Mouse (Mus musculus) liver, embryonic 12.5 days (tissue): ENCODE results near the gene Muc3. TPM values are rescaled to one million over a fixed set of nuclear protein-coding genes. Genes with fewer than 3 reads are reported as not detected.
A peak's percentile ranks its signal among the peaks of the same experiment; 100 is the strongest.
"Not testable (repeated sequence)": the region's sequence is repeated elsewhere in the genome, so short reads cannot be mapped to it uniquely, and the experiment has no call there.

Source experiments
- ATAC-seq: fragments of 200-750 bp; cut with Nextera tagmentation; 2 replicates; pipeline ENCODE4 v1.8.0; 2017; ENCODE audit warnings: moderate number of reproducible peaks, mild to moderate bottlenecking, moderate library complexity
- H3K27ac ChIP-seq: fragments of 300-500 bp; sonication (generic); 2 replicates; pipeline ENCODE4 v1.5.1; 2016; ENCODE audit warnings: mild to moderate bottlenecking
- H3K27me3 ChIP-seq: fragments of 300-500 bp; sonication (generic); replicated peaks from 2 replicates; pipeline ENCODE4 v1.6.1; 2016; ENCODE audit warnings: mild to moderate bottlenecking, moderate library complexity
- H3K36me3 ChIP-seq: fragments of 300-500 bp; sonication (generic); 2 replicates; pipeline ENCODE4 v1.6.1; 2016; ENCODE audit warnings: mild to moderate bottlenecking, moderate library complexity
- H3K4me1 ChIP-seq: fragments of 300-500 bp; sonication (generic); 2 replicates; pipeline ENCODE4 v1.6.1; 2016
- H3K4me2 ChIP-seq: fragments of 300-500 bp; sonication (generic); 2 replicates; pipeline ENCODE4 v1.6.1; 2016; ENCODE audit warnings: mild to moderate bottlenecking, moderate library complexity
- H3K4me3 ChIP-seq: fragments of 300-500 bp; sonication (generic); 2 replicates; pipeline ENCODE4 v1.5.1; 2016; ENCODE audit warnings: mild to moderate bottlenecking, moderate library complexity
- H3K9ac ChIP-seq: fragments of 300-500 bp; sonication (generic); 2 replicates; pipeline ENCODE4 v1.6.1; 2016; ENCODE audit warnings: mild to moderate bottlenecking, moderate library complexity
- H3K9me3 ChIP-seq: fragments of 300-500 bp; sonication (generic); replicated peaks from 2 replicates; pipeline ENCODE4 v1.6.1; 2016; ENCODE audit warnings: mild to moderate bottlenecking, moderate library complexity
- WGBS: fragments of 180-500 bp; shearing (Covaris S2); methylation state at CpG from one replicate; pipeline ENCODE4 v1.1.7; 2016; ENCODE audit not compliant: insufficient replicate concordance; 5-methylcytosine and 5-hydroxymethylcytosine counted together
- polyA plus RNA-seq: library from polyadenylated mRNA; unstranded; fragments of >200 nt; fragmentation: Nextera tagmentation; extraction: Ambion mirVana; gene quantifications from 2 replicates; pipeline ENCODE4 v1.2.1, GENCODE M21; 2016

The Muc3 gene
- polyA plus RNA-seq, 1 experiment from 2014 or later = not detected

DNA sequence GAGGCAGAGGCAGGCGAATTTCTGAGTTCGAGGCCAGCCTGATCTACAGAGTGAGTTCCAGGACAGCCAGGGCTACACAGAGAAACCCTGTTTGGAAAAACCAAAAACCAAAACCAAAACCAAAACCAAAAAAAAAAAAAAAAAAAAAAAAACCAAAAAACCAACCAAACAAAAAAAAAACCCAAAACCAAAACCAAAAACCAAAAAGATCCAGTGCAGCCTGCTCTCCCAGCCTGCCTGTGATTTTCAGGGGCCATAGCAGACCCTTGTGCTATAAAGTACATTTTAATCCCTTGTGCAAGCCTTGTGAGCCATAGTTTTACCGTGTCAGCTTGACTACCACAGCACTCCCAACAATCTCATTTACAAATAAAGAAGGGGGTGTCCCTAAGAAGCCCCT, 31.1 kb downstream of the Muc3 start:
- Histone ChIP-seq H3K4me1 (peaks cover 43% of the 10 kb centered on the region), H3K36me3 (peaks cover 22% of the 10 kb centered on the region), H3K9me3 (peaks cover 28% of the 10 kb centered on the region)
- 88% methylated on average over 3 of the region's 3 CpGs for WGBS
- not testable (repeated sequence) for H3K27ac ChIP-seq, H3K4me2 ChIP-seq, H3K27me3 ChIP-seq, ATAC-seq, H3K9ac ChIP-seq, H3K4me3 ChIP-seq

- 61% methylated on average over 2 of the region's 2 CpGs for WGBS
- ATAC-seq = no peak
- Histone ChIP-seq H3K9me3 (peaks cover 37% of the 10 kb centered on the region), H3K36me3 (peaks cover 32% of the 10 kb centered on the region), H3K27ac (peak overlapping the region; percentile 99), H3K4me3 (peak overlapping the region; percentile 82), H3K4me2 (peak overlapping the region; percentile 87), H3K4me1 (peaks cover 34% of the 10 kb centered on the region), H3K9ac (peak overlapping the region; percentile 86), H3K27me3 (no peaks in the 10 kb centered on the region)
Measured at GRCm38 (mm10) chr5:137116987-137117386, 32.1 kb downstream of the Muc3 start.

GRCm38 (mm10) chr5:137115866-137116847, 33.0 kb downstream of the Muc3 start, which contains the start of gene Trim56:
Trim56 (minus strand) TSS chr5:137116209.
- ATAC-seq = peak; percentile 94
- peak within 1 kb of the TSS; percentile 82 for H3K4me3 ChIP-seq
- peak within 1 kb of the TSS; percentile 86 for H3K9ac ChIP-seq
- peaks cover 40% of the 10 kb centered on the region for H3K36me3 ChIP-seq
- peaks cover 34% of the 10 kb centered on the region for H3K4me1 ChIP-seq
- no peaks in the 10 kb centered on the region for H3K27me3 ChIP-seq
- 2% methylated on average over 29 of the region's 29 CpGs for WGBS
- peak within 1 kb of the TSS; percentile 99 for H3K27ac ChIP-seq
- peaks cover 45% of the 10 kb centered on the region for H3K9me3 ChIP-seq
- peak within 1 kb of the TSS; percentile 87 for H3K4me2 ChIP-seq

DNA sequence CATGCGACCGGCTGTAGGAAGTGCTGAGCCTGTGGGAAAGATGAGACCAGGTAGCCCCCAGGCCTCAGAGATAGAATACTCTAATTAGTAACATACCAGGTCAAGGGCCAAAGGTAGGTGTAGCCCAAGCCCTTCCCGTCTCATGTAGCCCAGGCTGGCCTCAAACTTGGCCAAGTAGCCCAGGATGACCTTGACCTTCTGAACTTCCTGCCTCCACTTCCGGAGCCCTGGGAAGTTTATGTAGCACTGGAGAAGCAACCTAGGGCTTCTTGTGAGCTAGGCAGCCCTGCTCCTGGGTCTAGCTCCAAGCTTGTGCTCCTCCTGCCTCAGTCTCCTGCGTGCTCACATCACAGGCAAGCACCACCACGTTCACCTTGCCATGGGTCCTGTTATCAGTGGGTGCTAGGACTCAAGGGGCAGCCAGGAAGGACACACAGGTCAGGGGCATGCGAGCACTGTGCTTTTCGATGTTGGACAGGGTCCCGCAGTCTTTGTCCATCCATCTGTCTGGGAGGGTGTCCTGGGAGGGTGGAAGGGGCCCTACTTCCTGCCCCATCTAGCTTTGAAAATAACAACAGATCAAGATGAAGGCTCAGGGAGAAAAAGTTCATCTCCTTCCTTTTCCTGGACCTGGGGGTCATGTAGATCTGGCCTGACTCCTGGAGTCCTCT, 34.1 kb downstream of the Muc3 start:
- Histone ChIP-seq H3K36me3 (peaks cover 52% of the 10 kb centered on the region), H3K27ac (peak overlapping the region; percentile 99), H3K4me2 (peak overlapping the region; percentile 87), H3K9me3 (peaks cover 57% of the 10 kb centered on the region), H3K9ac (peak overlapping the region; percentile 86), H3K4me1 (peaks cover 34% of the 10 kb centered on the region), H3K27me3 (no peaks in the 10 kb centered on the region), H3K4me3 (peak overlapping the region; percentile 82)
- no peak for ATAC-seq
- WGBS = 60% methylated on average over 9 of the region's 9 CpGs

- Histone ChIP-seq H3K27ac (no peak overlapping the region), H3K4me2 (no peak overlapping the region), H3K4me1 (peaks cover 19% of the 10 kb centered on the region), H3K4me3 (no peak overlapping the region), H3K36me3 (peaks cover 53% of the 10 kb centered on the region), H3K9me3 (peaks cover 54% of the 10 kb centered on the region), H3K27me3 (0 out of 2 replicates have a peak, but pooled peaks cover 5% of the 10 kb centered on the region), H3K9ac (no peak overlapping the region)
- ATAC-seq = no peak
- 78% methylated on average over 5 of the region's 5 CpGs for WGBS
Measured at GRCm38 (mm10) chr5:137111542-137112408, 37.3 kb downstream of the Muc3 start.

DNA sequence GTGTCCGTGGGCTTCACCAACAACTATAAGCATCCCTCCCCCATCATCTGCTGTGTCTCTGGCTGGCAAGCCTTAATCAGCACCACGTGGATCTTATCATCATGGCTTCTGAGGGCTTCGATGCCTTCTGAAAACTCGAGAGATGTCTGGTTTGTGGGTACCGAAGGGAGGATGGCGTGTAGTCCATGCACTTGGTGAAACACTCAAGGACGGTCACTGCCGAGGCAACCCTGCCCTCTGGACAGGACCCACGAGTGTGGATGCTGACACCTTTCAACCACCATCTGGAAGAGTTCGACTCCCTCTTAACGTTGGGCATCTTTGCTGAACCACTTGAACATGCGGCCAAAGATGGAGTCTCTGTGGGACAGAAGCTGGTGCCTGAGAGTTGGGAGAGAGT, 38.3 kb downstream of the Muc3 start:
- Histone ChIP-seq H3K9ac (no peak overlapping the region), H3K4me2 (no peak overlapping the region), H3K27me3 (0 out of 2 replicates have a peak, but pooled peaks cover 5% of the 10 kb centered on the region), H3K27ac (no peak overlapping the region), H3K4me3 (no peak overlapping the region), H3K9me3 (peaks cover 54% of the 10 kb centered on the region), H3K4me1 (peaks cover 21% of the 10 kb centered on the region), H3K36me3 (peaks cover 53% of the 10 kb centered on the region)
- ATAC-seq = no peak
- 88% methylated on average over 12 of the region's 12 CpGs for WGBS

GRCm38 (mm10) chr5:137109941-137110593, 39.1 kb downstream of the Muc3 start:
- Histone ChIP-seq H3K4me1 (peaks cover 23% of the 10 kb centered on the region), H3K9me3 (peaks cover 53% of the 10 kb centered on the region), H3K36me3 (peaks cover 55% of the 10 kb centered on the region), H3K27me3 (0 out of 2 replicates have a peak, but pooled peaks cover 5% of the 10 kb centered on the region), H3K27ac (no peak overlapping the region), H3K9ac (no peak overlapping the region), H3K4me3 (no peak overlapping the region), H3K4me2 (no peak overlapping the region)
- 59% methylated on average over 25 of the region's 25 CpGs for WGBS
- no peak for ATAC-seq

GRCm38 (mm10) chr5:137108111-137108510, 41.0 kb downstream of the Muc3 start:
- H3K4me2 ChIP-seq = no peak overlapping the region
- no peak overlapping the region for H3K27ac ChIP-seq
- peaks cover 44% of the 10 kb centered on the region for H3K36me3 ChIP-seq
- H3K4me3 ChIP-seq = no peak overlapping the region
- 0 out of 2 replicates have a peak, but pooled peaks cover 5% of the 10 kb centered on the region for H3K27me3 ChIP-seq
- H3K9me3 ChIP-seq = peaks cover 33% of the 10 kb centered on the region
- H3K9ac ChIP-seq = no peak overlapping the region
- ATAC-seq = no peak
- peaks cover 36% of the 10 kb centered on the region for H3K4me1 ChIP-seq
- WGBS = 55% methylated on average over 6 of the region's 6 CpGs

GRCm38 (mm10) chr5:137107670-137108069, 41.5 kb downstream of the Muc3 start:
- H3K4me1 ChIP-seq = peaks cover 41% of the 10 kb centered on the region
- WGBS = 67% methylated on average over 8 of the region's 8 CpGs

GRCm38 (mm10) chr5:137107024-137107423, 42.1 kb downstream of the Muc3 start:
- no peak for ATAC-seq
- 6% methylated on average over 6 of the region's 6 CpGs for WGBS
- peaks cover 33% of the 10 kb centered on the region for H3K36me3 ChIP-seq
- H3K27ac ChIP-seq = 0 out of 2 replicates have a peak overlapping the region, but pooled peaks have one; percentile 17
- H3K27me3 ChIP-seq = 0 out of 2 replicates have a peak, but pooled peaks cover 5% of the 10 kb centered on the region
- peaks cover 23% of the 10 kb centered on the region for H3K9me3 ChIP-seq
- H3K4me3 ChIP-seq = no peak overlapping the region
- peak overlapping the region; percentile 20; the same call in 1 of the 2 replicates for H3K9ac ChIP-seq
- peak overlapping the region; percentile 34 for H3K4me2 ChIP-seq
- H3K4me1 ChIP-seq = peaks cover 47% of the 10 kb centered on the region

More at GRCm38 (mm10) chr5:137107670-137108069, 41.5 kb downstream of the Muc3 start:
- Histone ChIP-seq H3K27ac (no peak overlapping the region), H3K9ac (no peak overlapping the region), H3K4me3 (no peak overlapping the region), H3K27me3 (0 out of 2 replicates have a peak, but pooled peaks cover 5% of the 10 kb centered on the region), H3K36me3 (peaks cover 40% of the 10 kb centered on the region), H3K4me2 (no peak overlapping the region), H3K9me3 (peaks cover 29% of the 10 kb centered on the region)
- ATAC-seq = no peak
